Mouse (Mus musculus) MEL (cell line): ENCODE data around the gene Bri3bp.

Experiments
- CTCF ChIP-seq, 3 experiments: IDR thresholded peaks in 2 of 3; conservative IDR thresholded peaks in 1 of 3; 2 replicates each; pipeline ENCODE4 v1.5.1; 2011 to 2012; ENCODE audit warnings: low read length in 3 of 3, low read depth in 2 of 3, mild to moderate bottlenecking in 2 of 3, improper control_type of control experiment in 1 of 3, inconsistent platforms in 1 of 3, mixed read lengths in 1 of 3, moderate library complexity in 1 of 3; ENCODE audit not compliant: control insufficient read depth in 1 of 3, insufficient read depth in 1 of 3, poor library complexity in 1 of 3, severe bottlenecking in 1 of 3
- E2F4 ChIP-seq: IDR thresholded peaks from 2 replicates; pipeline ENCODE4 v1.6.1; 2011; ENCODE audit warnings: low read depth, low read length, improper control_type of control experiment, borderline replicate concordance
- EP300 ChIP-seq, 2 experiments: IDR thresholded peaks; 2 replicates each; pipeline ENCODE4 v1.6.1; 2011; ENCODE audit warnings: improper control_type of control experiment in 2 of 2, low read length in 2 of 2, low read depth in 1 of 2, mild to moderate bottlenecking in 1 of 2
- GATA1 ChIP-seq: IDR thresholded peaks from 2 replicates; pipeline ENCODE4 v1.6.1; 2011; ENCODE audit warnings: low read depth, low read length, improper control_type of control experiment
- MYC ChIP-seq: IDR thresholded peaks from 2 replicates; pipeline ENCODE4 v1.6.1; 2011; ENCODE audit warnings: low read depth, mild to moderate bottlenecking, low read length, improper control_type of control experiment, moderate library complexity
- POLR2A ChIP-seq, 2 experiments: IDR thresholded peaks; 2 replicates each; pipeline ENCODE4 v1.6.1; 2011 to 2012; ENCODE audit warnings: low read length in 2 of 2, mild to moderate bottlenecking in 2 of 2, control low read depth in 1 of 2, improper control_type of control experiment in 1 of 2, low read depth in 1 of 2, moderate library complexity in 1 of 2; ENCODE audit not compliant: control insufficient read depth in 1 of 2, insufficient read depth in 1 of 2, poor library complexity in 1 of 2
- TAL1 ChIP-seq: IDR thresholded peaks from 2 replicates; pipeline ENCODE4 v1.6.1; 2012; ENCODE audit warnings: mild to moderate bottlenecking, inconsistent platforms, low read length, moderate library complexity, mixed read lengths
- ZMIZ1 ChIP-seq: IDR thresholded peaks from 2 replicates; pipeline ENCODE4 v1.6.1; 2012; ENCODE audit warnings: low read depth, mild to moderate bottlenecking, inconsistent platforms, low read length, improper control_type of control experiment, moderate library complexity
- ZNF384 ChIP-seq: IDR thresholded peaks from 2 replicates; pipeline ENCODE4 v1.6.1; 2012; ENCODE audit warnings: low read depth, mild to moderate bottlenecking, inconsistent platforms, low read length, improper control_type of control experiment

DNA sequence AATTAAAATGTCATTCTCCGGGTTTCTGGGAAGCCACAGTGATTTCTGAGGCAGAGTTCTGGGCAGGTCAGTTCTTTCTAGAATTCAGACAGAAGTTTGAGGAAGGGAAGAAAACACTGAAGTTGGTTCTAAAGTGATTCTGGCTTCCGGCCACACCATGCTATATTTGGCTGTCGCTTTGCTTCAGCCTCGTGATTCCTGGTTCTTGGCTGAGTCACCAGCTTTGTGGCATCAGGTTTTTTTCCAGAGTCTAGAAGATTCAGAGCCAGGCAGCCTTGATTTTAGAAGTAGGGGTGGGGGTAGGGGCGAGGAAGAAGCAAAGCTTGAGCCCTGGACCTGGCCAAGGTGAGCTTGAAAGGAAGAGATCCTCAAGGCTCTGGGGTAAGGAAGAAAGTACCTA, 49.8 kb upstream of the Bri3bp start:
- TF ChIP-seq CTCF (IDR thresholded peaks at IDR 0.05 in 2 of 3, conservative IDR thresholded peaks at IDR 0.05 in 1 of 3; ENCODE audit: control insufficient read depth in 1 of 3, insufficient read depth in 1 of 3, low read depth in 2 of 3, low read length in 3 of 3, poor library complexity in 1 of 3, severe bottlenecking in 1 of 3): no peak
- no peak for TF ChIP-seq POLR2A (IDR thresholded peaks at IDR 0.05; ENCODE audit: control insufficient read depth in 1 of 2, insufficient read depth in 1 of 2, low read depth in 1 of 2, low read length in 2 of 2, poor library complexity in 1 of 2)
- TF ChIP-seq GATA1: no peak
- no peak for TF ChIP-seq TAL1
- no peak for TF ChIP-seq ZMIZ1
- TF ChIP-seq E2F4: no peak
- TF ChIP-seq EP300 (IDR thresholded peaks at IDR 0.05; ENCODE audit: low read depth in 1 of 2, low read length in 2 of 2): peak in 1 of 2 experiments; percentile 60; a peak in 3 of 4 replicates
- peak; percentile 84 for TF ChIP-seq MYC
- TF ChIP-seq ZNF384: peak; percentile 68
